Mouse (Mus musculus) heart, postnatal 25 days (tissue): Measurements from ENCODE around the gene D630003M21Rik. TPM values are rescaled to one million over a fixed set of nuclear protein-coding genes. Genes with fewer than 3 reads are reported as not detected.

Experiments
- DNase-seq: peaks from one replicate; pipeline ENCODE4 v3.0.0; 2022; ENCODE audit warnings: low spot score
- intact Hi-C: fragments of 180-260 bp; cut with DNase I; formaldehyde crosslinking; loops from one replicate; pipeline ENCODE4 v1.15.1; 2025
- total RNA-seq, 2 experiments: library from RNA; stranded (reverse); gene quantifications; 2 replicates each; pipeline ENCODE4 v1.2.3; 2021

D630003M21Rik gene
- total RNA-seq = 1 to 10 TPM; 6.3 to 8.0 TPM

DNA sequence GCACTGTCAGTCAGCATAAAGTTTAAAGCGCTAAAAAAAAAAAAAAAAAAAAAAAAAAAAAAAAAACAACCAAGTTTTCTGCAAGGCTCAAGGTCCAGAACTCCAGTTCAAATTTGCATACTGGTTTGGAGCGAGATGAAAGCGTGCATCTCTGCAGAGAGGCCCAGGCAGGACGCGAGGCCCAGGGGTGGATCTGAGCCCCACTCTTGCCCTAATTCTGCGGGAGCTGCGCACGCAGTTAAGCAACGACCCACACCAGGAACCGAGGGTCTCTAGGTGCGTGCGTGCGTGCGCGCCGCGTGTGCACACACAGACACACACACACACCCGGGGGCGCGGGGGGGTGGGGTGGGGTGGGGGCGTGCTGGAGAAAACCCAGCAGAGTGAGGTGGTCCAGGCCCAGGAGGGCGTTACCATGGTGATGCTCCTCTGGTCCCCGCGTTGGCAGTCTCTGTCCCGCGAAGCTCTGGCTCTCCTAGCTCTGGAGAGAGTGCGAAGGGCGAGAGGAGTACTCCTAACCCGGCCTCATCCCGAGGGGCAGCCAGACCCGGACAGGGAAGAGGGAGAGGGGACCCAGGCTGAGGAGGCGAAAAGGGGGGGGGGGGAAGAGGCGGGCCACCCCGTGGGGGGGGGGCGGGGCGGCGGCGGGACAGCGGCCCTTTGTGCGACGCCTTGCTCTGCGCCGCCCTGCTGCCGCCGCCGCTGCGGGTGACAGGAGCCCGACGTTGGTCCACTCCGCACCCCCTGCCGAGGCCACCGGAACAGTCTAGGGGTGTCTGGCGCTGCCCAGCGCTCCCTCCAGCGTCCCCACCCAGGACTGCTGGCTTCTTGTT lies at the start of gene D630003M21Rik:
Gene D630003M21Rik (minus strand): TSS at position 553 of the 833 bp plus-strand sequence.
- no peak for DNase-seq

DNA sequence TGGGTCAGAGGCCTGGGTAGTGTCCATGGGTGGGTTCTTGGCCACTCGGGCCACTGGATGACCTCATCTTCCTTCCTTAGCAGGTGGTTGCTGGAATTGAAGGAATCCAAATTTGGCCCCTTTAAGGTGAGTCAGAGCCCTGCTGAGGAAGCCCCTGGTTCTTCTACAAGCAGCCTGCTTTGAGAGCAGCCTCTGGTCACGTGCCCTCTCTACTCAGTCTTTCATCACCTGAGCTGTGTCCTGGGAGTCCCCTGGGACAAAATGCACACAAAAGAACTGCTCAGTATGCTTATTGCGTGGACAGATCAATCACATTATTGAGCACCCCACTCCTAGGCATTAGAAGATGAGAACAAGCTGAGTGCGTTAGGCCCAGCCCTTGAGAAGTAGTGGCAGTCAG lies 47.9 kb upstream of the D630003M21Rik start:
- intact Hi-C loops = no loop called here

More for the DNA sequence above, at the start of gene D630003M21Rik:
- intact Hi-C loops = no loop called here

DNA sequence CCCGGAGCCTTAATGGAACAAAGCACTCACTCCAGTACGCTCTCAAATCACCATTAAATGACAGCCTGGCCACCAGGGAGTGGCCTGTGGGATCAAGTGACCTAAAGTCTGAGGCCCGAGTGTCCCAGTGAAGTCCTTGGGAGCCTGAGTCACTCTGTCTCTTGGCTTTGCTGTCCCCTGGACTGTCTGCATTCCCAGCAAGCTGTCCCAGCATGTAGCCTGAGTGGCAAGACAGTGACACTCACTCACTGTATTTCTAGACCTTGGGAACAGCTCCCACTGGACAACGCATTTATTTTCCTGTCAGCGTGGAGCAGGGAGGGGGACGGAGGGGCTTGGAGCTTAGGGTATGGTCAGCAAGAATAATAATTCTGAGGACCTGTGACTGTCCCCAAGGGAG lies 47.4 kb upstream of the D630003M21Rik start:
- intact Hi-C loops = no loop called here
- no peak for DNase-seq

More for the DNA sequence above, 47.9 kb upstream of the D630003M21Rik start:
- no peak for DNase-seq

DNA sequence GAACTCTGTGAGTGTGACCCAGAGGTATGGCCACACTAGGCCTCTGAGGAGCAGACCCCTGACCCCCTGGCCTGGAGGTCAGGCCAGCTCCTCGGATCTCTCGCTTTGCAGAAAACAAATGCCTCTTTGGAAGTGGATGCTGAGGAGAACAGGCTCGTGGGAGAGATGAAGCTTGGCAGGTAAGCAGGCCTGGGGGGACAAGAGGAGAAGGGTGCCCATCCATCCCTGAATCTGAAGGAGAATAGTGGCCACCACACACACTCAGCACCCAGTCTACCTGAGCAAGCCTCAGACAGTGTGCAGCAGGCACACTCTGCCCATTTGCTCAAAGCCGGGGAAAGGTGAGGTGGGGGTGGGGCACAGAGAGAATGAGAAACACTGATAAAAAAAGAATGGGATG lies 46.8 kb upstream of the D630003M21Rik start:
- no peak for DNase-seq

DNA sequence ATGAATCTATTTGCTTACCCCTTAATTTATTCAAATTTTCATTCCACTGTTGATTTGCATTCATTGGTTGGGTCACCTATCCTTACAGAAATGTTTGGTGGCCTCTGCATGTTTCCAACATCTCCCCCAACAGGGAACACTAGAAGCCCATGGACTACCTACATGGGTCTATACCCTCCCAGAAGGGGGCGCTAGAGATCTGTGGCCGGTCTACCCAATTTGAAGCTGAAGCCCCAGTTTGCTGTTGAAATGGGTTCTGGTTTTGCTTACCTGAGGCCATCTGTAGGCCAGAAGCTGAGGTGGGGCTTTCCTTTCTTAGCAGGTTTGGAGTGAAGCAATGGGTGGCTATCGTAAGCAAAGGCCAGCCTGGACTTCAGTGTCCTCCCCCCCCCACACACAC lies 46.3 kb upstream of the D630003M21Rik start:
- intact Hi-C loops = no loop called here
- DNase-seq = no peak

More for the DNA sequence above, 46.8 kb upstream of the D630003M21Rik start:
- intact Hi-C loops = no loop called here

DNA sequence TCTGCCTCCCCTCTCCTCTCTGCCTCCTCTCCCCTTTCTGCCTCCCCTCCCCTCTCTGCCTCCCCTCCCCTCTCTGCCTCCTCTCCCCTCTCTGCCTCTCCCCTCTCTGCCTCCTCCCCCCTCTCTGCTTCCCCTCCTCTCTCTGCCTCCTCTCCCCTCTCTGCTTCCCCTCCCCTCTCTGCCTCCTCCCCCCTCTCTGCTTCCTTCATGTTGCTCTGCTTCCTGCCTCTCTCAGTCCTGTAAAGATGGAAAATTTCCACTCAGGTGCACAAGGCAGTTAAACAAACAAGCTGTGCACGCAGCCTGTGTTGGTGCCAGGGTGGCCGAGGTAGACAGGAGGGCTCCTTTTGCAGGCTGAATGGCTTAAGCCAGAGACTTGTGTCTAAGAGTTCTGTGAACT lies 44.6 kb upstream of the D630003M21Rik start:
- intact Hi-C loops = no loop called here
- no peak for DNase-seq

DNA sequence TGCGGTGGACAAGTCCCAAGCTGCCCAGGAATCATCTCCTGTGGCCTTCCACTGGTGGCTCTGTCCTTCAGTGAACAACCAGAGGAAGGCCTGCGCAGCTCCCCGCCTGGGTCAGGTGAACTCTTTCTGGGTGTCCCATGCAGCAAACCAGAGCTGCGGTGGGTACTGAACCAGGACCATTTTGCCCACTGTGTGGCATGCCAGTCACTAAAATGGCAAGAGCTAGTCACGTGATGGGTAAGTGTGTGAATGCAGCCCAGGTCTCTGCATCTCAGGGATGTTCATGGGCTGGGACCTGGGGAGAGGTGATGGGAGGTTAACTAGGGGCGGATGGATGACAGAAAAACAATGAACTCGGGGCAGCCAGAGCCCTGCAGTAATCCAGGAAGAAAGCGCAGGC lies 41.0 kb upstream of the D630003M21Rik start:
- intact Hi-C loops = no loop called here
- DNase-seq = no peak

DNA sequence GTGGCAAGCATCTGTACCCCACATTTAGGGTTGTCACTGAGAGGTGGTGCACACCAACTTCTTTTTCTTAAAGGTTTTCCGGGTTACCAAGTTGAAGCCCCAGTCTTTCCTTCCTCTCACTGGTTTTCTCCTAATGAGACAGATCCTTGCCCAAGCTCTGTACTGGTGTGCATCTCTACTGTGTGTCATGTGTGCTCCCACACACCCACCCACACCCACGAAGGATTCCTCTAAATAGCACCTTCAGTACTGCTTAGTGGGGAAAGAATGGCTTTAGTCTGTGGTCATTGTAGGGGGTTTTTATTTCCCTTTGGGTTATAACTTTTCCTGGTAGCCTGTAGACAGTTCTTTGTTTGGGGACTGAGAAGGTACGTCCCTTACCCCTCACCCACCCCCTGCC lies 35.9 kb upstream of the D630003M21Rik start:
- intact Hi-C loops = no loop called here
- no peak for DNase-seq

DNA sequence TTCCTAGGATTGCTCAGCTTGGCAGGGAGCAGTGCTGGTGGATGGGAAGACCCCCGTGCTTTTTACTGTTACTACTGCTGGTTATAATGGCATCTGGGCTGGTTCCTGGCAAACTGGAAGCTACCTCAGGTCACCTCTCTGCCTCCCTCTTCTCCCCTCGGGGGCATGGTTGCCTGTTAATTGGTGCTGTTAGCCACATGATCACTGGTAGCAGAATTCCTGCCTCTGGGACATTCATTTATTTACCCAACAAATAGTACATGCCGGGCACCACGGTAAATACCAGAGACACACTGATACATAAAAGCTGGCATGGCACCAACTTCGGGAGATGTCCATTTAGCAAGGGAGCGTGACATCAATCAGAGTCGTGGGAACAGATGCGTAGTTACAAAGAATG lies 30.5 kb upstream of the D630003M21Rik start:
- intact Hi-C loops = loop anchor here (2.0 kb wide), 1 partner anchor 51 kb away; no protein-coding TSS in a partner anchor
- DNase-seq = no peak

DNA sequence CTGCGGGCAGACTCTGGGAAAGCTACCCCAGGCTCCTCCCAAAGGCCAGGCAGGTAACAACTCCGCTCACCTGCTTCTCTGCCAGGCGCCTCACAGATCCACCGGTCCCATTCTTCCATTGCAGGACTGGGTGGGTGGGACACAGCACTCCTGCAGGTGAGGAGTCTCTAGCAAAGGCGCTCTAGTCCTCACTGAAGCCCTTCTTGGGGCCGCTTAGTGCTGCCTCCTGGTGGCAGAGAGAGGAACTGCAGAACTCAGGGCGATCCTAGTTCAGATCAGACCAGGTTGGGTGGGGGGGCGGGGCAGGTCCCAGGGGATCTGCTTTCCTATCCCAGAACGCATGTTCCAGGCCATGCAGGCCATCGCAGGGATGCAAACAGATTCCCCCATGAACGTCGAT lies 29.8 kb upstream of the D630003M21Rik start:
- intact Hi-C loops = loop anchor here (2.0 kb wide), 1 partner anchor 50 kb away; no protein-coding TSS in a partner anchor

DNA sequence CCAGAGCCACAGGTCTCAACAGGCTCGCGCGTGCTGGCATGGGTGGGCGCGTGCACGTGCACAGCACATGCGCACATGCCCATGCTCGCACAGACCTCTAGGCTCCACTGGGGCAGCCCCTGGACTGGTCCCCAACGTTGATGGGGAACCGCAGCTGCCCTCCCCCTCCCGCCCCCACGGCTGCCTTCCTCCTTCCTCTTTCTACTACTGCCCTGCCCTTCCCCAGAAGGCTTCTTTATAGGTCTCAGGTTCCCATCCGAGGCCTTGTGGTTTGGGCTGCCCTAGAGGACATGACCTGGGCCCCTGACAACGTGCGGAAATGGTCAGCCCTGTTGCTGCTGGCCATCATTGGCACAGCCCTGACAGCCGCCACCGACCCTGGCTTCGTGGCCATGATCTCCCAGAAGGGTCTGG lies 29.0 kb upstream of the D630003M21Rik start, which contains the start of gene Bpi:
Gene Bpi (plus strand): TSS at position 90 of the 414 bp plus-strand sequence.
- no peak for DNase-seq
- intact Hi-C loops = loop anchor here (2.0 kb wide), 1 partner anchor 49 kb away; no protein-coding TSS in a partner anchor

More for the DNA sequence above, 29.8 kb upstream of the D630003M21Rik start:
- DNase-seq = no peak

DNA sequence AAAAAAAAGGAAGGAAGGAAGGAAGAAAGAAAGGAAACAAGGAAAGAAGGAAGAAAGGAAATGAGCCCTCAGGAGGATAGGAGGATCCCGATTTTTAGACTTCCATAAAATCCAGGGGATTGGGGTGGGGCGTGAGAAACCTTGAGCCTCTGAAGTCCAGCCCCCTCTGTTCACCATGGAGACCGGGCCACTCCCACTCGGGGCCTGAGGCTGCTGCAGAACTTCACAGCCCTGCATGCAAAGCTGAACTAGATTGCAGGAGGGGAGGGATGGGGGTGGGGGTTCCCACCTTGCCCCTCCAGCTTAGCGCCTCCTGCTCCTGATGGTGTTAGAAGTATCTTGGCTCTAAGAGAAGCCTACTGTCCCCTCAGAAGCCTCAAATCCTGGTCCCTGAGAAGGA lies 27.9 kb upstream of the D630003M21Rik start:
- intact Hi-C loops = no loop called here

DNA sequence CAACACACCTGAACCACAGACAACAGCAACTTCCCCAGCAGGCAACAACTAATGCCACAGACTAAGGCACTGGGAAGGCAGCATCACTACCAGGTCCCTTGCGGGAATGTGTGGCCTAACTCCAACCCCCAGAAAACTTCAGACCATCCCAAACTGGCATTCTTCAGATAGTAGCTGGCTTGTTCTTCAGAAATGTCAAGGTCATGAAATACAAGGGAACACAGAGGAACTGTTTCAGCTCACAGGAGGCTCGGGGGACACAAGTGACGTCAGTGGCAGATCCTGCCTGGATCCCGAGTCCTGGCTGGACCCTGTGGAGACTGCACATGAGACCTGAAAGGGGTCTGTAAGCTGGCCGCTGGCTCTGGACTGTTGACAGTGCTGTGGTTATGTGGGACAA lies 24.8 kb upstream of the D630003M21Rik start:
- DNase-seq = no peak
- intact Hi-C loops = no loop called here

More for the DNA sequence above, 27.9 kb upstream of the D630003M21Rik start:
- DNase-seq = no peak

DNA sequence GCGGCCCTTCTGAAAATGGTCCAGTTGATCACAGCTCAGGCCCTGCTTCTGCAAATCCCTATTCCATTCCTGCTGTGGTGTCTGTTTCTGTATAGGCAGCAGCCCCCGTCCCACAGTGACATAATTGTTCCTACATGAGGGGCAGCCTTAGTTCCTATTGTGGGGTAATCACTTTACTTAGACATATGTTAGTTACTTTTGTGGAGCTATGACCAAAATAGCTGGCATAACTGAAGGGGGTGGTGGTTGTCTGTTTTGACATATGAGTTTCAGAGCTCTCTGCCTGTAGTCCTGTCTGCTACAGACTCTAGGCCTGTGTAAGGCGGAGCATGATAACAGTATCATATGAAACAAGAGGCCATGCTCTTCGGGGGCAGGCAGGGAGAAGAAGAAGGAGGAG lies 21.5 kb upstream of the D630003M21Rik start:
- intact Hi-C loops = loop anchor here (2.0 kb wide), 1 partner anchor 24 kb away; no protein-coding TSS in a partner anchor
- no peak for DNase-seq

DNA sequence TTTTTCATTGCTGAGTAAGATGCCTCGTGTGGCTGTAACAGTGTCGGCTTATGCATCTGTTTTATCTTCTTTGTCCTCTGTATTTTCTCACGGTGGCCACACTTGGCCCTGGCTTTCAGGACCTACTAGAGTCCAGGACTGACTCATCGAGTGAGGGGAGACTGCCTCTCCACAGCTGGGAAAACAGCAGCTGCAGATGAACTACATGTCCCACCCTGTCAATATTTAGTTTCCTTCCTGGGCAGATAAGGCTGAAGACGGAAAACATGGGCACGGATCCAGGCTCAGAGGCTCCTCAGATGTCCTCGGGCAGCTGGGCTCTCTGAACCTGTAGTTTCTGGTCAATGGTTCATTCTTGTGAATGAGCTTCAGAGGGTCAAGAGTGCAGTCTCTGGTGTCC lies 19.3 kb upstream of the D630003M21Rik start:
- peak; percentile 62 for DNase-seq
- intact Hi-C loops = no loop called here

DNA sequence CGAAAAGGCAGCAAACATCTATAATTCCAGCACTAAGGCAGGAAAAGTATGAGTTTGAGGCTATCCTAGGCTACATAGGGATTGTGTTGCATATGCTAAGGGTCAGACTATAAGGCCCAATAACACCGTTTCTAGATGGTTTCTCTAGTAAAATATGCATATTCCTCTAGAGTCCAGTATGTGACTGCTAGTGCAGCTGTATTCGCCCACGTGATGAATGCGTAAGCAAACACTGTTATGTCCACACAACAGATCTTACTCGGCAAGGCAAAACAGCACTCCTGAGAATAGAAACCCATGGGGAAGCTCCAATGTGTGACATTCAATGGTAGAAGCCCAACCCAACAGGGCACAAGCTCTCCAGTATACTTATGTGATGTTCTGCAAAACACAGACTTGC lies 18.8 kb upstream of the D630003M21Rik start:
- intact Hi-C loops = no loop called here
- DNase-seq = no peak

DNA sequence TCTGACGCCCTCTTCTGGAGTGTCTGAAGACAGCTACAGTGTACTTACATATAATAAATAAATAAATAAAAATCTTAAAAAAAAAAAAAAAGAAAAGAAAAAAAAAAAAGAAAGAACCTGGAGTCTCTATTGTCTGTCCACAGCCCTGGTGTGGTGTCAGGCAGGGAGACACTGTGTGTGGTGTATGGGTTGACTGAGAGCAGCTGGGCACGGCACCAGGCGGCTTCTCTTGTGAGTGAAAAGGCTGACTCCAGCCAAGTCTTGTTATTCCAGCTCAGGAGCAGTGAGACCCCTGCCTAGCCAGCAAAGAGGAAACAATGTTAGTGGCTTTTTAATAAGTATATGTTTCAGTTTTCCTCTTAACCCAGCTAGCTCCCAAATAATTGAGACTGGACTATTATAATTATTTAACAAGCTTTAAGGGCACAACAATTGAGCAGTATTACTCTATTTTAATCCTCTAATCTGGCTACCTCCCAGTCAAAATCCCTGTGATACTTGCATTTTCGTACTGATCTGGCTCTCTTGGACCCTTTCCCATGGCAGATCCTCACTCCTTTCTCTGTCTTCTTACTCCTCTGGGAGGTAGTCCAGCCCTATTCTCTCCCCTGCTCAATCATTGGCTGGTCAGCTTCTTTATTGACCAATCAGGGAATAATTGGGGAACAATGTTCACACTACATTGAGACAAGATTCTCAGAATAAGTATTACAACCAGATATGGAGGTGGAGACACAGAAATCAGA lies 16.2 kb upstream of the D630003M21Rik start:
- DNase-seq = no peak
- intact Hi-C loops = no loop called here

DNA sequence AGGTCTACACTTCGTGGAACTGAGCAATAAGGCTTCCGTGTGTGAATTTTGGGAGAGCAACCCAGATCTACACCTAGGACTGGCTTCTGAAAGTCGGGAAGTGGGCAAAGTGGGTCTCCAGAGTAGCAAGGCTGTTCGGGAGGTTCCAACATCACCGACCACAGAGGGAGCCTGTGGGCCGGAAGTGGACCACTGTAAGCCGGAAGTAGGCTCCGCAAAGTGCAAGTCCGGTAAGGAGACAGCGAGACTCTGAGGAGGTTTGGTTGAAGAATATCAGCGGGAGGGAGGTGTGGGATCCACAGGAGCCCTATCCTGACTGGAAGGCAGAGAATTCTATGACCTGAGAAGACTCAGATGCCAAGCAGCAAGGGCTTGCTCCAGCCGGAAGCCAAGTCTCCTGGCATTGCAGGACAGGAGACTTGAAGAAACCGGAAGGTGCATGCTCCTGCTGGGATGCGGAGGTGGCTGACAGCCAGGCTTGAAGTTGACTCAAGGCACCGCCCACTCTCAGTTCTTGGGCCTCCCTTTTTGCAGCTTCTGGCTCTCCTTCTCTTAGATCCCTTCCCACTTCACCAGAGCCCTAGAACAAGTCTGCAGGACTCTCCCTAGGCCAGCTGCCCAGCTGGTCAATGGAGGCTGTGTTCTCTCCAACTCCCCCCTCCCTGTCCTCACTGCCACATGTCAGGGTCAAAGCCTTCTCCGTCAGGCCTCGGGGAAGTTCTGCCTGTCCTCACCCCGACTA lies 14.3 kb upstream of the D630003M21Rik start:
- peak; percentile 63 for DNase-seq
- intact Hi-C loops = no loop called here

DNA sequence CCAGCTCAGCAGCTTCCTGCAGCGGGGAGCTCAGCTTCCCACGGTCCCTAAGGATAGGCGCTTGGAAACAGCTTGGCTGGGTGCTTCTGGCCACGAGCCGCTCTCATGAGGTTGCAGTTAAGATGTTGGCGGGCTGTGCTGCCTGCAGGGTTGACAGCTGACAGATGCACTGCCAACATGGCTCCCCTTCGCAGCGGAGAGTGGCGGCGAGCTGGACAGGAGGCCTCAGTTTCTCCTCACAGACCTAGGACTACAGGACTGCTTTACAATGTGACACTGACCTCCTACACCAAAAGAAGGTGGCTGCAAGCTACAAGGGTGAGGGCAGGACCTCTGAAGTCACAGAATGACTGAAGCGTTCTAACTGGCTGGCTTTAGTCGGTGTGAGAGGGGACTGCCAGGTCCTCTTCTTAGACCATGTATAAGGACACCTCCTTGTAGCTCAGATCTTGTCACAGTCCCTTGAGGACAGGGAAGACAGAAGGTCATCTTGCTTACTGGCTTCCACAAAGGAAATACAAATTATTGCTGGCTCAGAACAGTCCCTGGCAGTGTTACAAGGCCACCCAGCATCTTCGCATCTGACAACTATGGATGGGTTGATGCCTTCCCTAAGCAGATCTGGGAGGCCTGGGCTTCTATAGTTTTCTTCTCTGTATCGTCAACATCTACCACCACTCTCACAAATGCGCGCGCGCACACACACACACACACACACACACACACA lies 13.3 kb upstream of the D630003M21Rik start:
- peak; percentile 28 for DNase-seq
- intact Hi-C loops = no loop called here
